Mouse (Mus musculus) midbrain, embryonic 10.5 days (tissue): ENCODE measurements around the gene Ropn1. TPM values are rescaled to one million over a fixed set of nuclear protein-coding genes. Genes with fewer than 3 reads are reported as not detected.
"Not testable (repeated sequence)": the region's sequence is repeated elsewhere in the genome, so short reads cannot be mapped to it uniquely, and the experiment has no call there.

Source experiments
- DNase-seq: peaks from one replicate; pipeline ENCODE4 v3.0.0-alpha.2; 2017; ENCODE audit warnings: low spot score
- H3K27ac ChIP-seq: fragments of 300-500 bp; sonication (generic); replicated peaks from 2 replicates; pipeline ENCODE4 v1.5.1; 2016; ENCODE audit warnings: mild to moderate bottlenecking
- H3K27me3 ChIP-seq: fragments of 300-500 bp; sonication (generic); 2 replicates; pipeline ENCODE4 v1.6.1; 2016; ENCODE audit warnings: low read depth, mild to moderate bottlenecking; ENCODE audit not compliant: poor library complexity, severe bottlenecking
- H3K36me3 ChIP-seq: fragments of 300-500 bp; sonication (generic); 2 replicates; pipeline ENCODE4 v1.6.1; 2016; ENCODE audit warnings: mild to moderate bottlenecking, moderate library complexity
- H3K4me1 ChIP-seq: fragments of 300-500 bp; sonication (generic); 2 replicates; pipeline ENCODE4 v1.6.1; 2016
- H3K4me3 ChIP-seq: fragments of 300-500 bp; sonication (generic); 2 replicates; pipeline ENCODE4 v1.5.1; 2016; ENCODE audit warnings: mild to moderate bottlenecking, moderate library complexity
- H3K9me3 ChIP-seq: fragments of 300-500 bp; sonication (generic); replicated peaks from 2 replicates; pipeline ENCODE4 v1.6.1; 2016; ENCODE audit warnings: mild to moderate bottlenecking
- WGBS: fragments of 180-500 bp; shearing (Covaris S2); methylation state at CpG from one replicate; pipeline ENCODE4 v1.1.7; 2016; 5-methylcytosine and 5-hydroxymethylcytosine counted together
- polyA plus RNA-seq: library from polyadenylated mRNA; unstranded; fragments of >200 nt; fragmentation: Nextera tagmentation; extraction: Ambion mirVana; gene quantifications from 2 replicates; pipeline ENCODE4 v1.2.1, GENCODE M21; 2016

Gene Ropn1
- polyA plus RNA-seq, 1 experiment from 2014 or later, result not detected

DNA sequence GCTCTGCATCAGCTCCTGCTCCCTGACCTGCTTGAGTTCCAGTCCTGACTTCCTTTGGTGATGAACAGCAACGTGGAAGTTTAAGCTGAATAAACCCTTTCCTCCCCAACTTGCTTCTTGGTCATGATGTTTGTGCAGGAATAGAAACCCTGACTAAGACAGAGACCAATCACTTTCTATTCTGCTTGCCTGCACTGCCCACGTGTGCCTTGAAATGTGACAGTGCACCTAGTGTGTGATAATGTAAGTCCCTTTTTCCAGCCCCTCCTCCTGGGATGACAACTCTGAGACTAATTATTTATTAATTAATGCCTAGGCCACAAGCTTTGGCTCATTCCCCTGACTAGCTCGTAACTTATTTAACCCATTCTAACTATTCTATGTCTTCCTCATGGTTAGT is 49.0 kb downstream of the Ropn1 start:
- not testable (repeated sequence) for H3K4me3 ChIP-seq, H3K9me3 ChIP-seq, H3K27me3 ChIP-seq, H3K27ac ChIP-seq, DNase-seq, H3K4me1 ChIP-seq
- 87% methylated on average over 3 of the region's 3 CpGs for WGBS
- H3K36me3 ChIP-seq, result peaks cover 58% of the 10 kb centered on the region

DNA sequence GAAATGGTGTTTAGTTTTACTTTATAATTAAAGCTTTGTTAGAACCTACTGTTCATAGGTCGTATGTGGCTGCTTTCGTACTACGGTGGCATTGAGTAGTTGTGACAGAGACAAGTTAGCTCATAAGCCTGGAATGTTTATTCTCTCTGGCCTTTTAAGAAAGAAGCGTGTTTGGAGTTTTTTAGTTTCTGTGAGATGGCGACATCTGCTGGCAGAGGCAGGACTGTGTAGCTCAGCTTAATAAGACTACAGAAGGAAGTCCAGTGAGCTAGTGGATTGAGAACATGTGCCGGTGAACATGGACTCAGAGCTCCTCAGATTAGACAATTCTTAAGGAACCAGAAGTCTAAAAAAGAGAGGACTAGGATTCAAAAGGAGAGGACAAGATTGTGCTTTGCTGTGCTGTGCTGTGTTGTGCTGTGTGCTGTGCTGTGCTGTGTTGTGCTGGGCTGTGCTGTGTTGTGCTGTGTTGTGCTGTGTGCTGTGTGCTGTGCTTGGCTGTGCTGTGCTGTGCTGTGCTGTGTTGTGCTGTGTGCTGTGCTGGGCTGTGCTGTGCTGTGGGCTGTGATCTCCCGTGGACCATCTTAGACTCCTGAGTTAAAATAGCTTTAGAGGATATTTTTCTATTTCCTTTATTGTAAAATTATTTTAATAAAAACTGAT is 50.6 kb downstream of the Ropn1 start:
- 49% methylated on average over 7 of the region's 7 CpGs for WGBS

DNA sequence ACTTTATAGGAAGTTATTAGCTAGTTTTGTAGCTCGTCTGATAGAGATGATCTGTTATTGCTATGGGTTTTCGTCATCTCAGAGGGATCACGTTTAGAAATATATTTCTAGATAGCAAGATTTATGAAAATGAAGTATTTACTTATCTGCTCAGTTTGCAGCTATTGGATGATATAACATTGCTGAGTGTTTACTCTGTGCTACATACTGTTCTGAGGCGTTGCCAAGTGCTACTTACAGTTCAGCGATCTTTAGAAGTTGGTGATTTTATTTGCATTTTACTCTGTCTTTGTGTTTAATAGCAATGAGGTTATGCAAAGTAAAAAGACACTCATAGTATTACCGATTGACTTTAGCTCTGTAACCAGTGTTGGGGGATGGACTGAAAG is 51.1 kb downstream of the Ropn1 start:
- Histone ChIP-seq H3K27me3 (no peaks in the 10 kb centered on the region), H3K27ac (no peak overlapping the region), H3K36me3 (peaks cover 70% of the 10 kb centered on the region)

More for the DNA sequence above, 50.6 kb downstream of the Ropn1 start:
- peak; percentile 65 for DNase-seq
- H3K27ac ChIP-seq, result no peak overlapping the region
- no peaks in the 10 kb centered on the region for H3K9me3 ChIP-seq
- H3K27me3 ChIP-seq, result no peaks in the 10 kb centered on the region
- peaks cover 70% of the 10 kb centered on the region for H3K36me3 ChIP-seq
- no peak overlapping the region for H3K4me3 ChIP-seq
- H3K4me1 ChIP-seq, result no peaks in the 10 kb centered on the region

DNA sequence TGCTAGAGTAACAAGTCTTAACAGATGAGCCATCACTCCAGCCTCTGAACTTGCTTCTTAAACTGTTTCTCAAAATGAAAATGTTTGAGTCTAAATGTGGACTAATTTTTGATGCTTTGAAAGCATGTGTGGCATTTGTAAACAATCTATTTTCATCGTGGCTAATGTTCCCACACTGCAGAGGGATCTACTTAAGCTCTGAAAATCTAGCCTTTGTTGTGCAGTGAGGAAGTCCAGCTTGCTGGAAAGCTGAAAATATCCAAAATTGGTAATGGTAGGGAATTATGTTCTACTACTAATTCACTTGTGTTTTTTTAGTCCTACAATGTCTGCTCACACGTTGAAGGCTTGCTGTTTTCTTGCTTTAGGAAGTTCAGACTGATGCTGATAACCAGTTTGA is 56.3 kb downstream of the Ropn1 start:
- DNase-seq, result no peak
- H3K27me3 ChIP-seq, result no peaks in the 10 kb centered on the region
- H3K36me3 ChIP-seq, result peaks cover 82% of the 10 kb centered on the region
- H3K9me3 ChIP-seq, result no peaks in the 10 kb centered on the region
- H3K27ac ChIP-seq, result no peak overlapping the region
- whole genome bisulfite sequencing, result 95% methylated on average over 2 of the region's 2 CpGs
- no peak overlapping the region for H3K4me3 ChIP-seq
- no peaks in the 10 kb centered on the region for H3K4me1 ChIP-seq

More for the DNA sequence above, 51.1 kb downstream of the Ropn1 start:
- WGBS, result 90% methylated on average over 6 of the region's 6 CpGs
- H3K4me3 ChIP-seq, result no peak overlapping the region
- no peak for DNase-seq
- H3K9me3 ChIP-seq, result no peaks in the 10 kb centered on the region
- H3K4me1 ChIP-seq, result no peaks in the 10 kb centered on the region

- H3K4me3 ChIP-seq, result no peak overlapping the region
- 93% methylated on average over 7 of the region's 7 CpGs for WGBS
- H3K36me3 ChIP-seq, result peaks cover 81% of the 10 kb centered on the region
- no peaks in the 10 kb centered on the region for H3K4me1 ChIP-seq
- H3K9me3 ChIP-seq, result no peaks in the 10 kb centered on the region
- DNase-seq, result no peak
- no peaks in the 10 kb centered on the region for H3K27me3 ChIP-seq
- no peak overlapping the region for H3K27ac ChIP-seq
Measured at GRCm38 (mm10) chr16:34706487-34706946, 56.8 kb downstream of the Ropn1 start.

- H3K36me3 ChIP-seq, result peaks cover 75% of the 10 kb centered on the region
- H3K4me1 ChIP-seq, result no peaks in the 10 kb centered on the region
- no peaks in the 10 kb centered on the region for H3K27me3 ChIP-seq
- no peaks in the 10 kb centered on the region for H3K9me3 ChIP-seq
- WGBS, result 79% methylated on average over 3 of the region's 3 CpGs
- H3K4me3 ChIP-seq, result no peak overlapping the region
- no peak for DNase-seq
- no peak overlapping the region for H3K27ac ChIP-seq
Measured at GRCm38 (mm10) chr16:34711481-34711880, 61.8 kb downstream of the Ropn1 start.

GRCm38 (mm10) chr16:34725156-34725555 is 75.4 kb downstream of the Ropn1 start:
- Histone ChIP-seq H3K9me3 (0 out of 2 replicates have a peak, but pooled peaks cover 7% of the 10 kb centered on the region), H3K4me1 (no peaks in the 10 kb centered on the region), H3K27me3 (no peaks in the 10 kb centered on the region), H3K4me3 (no peak overlapping the region), H3K36me3 (peaks cover 50% of the 10 kb centered on the region), H3K27ac (no peak overlapping the region)
- WGBS, result 95% methylated on average over 3 of the region's 3 CpGs
- DNase-seq, result no peak

Other genes starting within 250 kb of the Ropn1 start
- 11.3 and 16.8 TPM in 2 replicates for gene Kalrn, start 76.4 kb upstream of the Ropn1 start, polyA plus RNA-seq
- gene Ccdc14, start 40.7 kb downstream of the Ropn1 start, polyA plus RNA-seq, result 10.3 and 11.0 TPM in 2 replicates
- gene Mylk, start 95.3 kb downstream of the Ropn1 start, polyA plus RNA-seq, result 8.5 and 8.9 TPM in 2 replicates